Mouse (Mus musculus) testis, postnatal 10 days (tissue): ENCODE data around the gene Amph.

ENCODE experiments used
- DNase-seq: peaks from one replicate; pipeline ENCODE4 v3.0.0; 2021; ENCODE audit warnings: low spot score

Amph gene

GRCm38 (mm10) chr13:19143766-19144165, 195.8 kb downstream of the Amph start:
- DNase-seq: no peak

DNA sequence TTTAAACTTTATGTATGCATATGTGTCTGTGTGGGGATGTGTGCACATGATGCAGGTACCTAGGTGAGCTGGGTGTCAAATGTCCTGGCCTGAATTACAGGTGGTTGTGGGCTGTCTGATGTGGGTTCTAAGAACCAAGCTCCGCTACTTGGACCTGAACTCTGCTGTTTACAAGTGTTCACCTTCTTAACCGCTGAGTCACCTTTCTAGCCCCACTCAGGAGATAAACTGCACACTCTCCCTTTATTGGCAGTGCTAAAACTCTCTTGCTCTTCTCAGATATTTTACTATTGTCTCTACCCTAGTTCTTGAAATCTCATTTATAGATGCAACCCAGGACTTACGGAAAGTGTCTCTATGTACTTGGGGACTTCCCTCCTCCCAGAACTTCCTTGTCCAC, 199.5 kb downstream of the Amph start:
- DNase-seq: no peak

DNA sequence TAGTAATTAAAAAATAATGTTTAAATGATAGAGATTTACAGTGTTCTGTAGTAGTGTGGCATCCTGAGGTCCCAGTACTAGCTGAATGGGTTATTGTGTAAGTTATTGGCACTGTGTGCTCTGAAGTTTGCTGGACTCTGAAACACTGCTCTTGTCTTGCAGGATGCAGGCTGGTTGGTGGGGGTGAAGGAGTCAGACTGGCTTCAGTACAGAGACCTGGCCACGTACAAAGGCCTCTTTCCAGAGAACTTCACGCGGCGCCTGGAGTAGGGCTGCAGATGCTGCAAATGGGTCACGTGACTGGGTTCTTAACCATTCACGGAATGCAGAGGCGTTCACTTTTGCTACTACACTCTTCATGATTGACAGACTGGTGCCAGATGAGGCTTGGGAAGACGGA, 201.6 kb downstream of the Amph start:
- no peak for DNase-seq

DNA sequence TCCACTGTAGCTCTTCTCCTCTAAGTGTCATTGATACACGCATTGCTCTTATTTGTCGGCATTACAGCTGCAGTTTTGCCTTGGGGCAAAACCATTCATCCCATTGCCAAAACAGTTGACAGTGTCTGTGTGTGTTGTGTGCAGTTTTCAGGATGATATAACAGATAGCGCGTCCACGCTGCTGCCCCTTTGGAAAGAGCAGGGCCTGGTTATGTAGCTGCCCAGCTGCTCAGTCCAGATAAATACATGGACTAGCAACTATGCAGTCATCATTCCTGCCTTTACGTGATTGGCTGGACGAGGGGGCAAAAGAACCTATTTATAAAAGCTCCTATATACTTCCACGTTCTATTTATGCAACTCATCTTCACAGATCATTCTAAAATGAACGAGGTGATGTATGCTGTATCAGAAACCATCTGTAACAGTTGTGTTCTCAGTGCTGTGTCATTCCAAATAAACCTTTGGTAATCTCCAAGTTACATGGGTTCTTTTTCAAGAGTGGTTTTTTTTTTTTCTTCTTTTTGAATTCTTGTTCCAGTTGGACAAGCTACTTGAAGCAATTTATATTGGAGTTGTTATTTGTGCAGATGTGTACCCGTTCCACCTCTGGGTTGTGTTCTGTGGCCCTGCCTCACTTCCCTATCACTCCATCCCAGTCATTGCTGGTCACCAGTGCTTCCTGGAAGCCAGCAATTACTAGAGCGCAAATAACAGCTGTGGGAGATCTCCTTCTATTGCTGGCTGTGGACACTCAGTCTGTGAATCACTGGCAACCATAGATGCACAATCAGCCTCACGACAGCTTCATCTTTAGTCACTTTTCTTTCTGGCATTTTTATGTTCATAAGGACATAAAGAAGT, 202.7 kb downstream of the Amph start:
- no peak for DNase-seq

GRCm38 (mm10) chr13:19152126-19152525, 204.1 kb downstream of the Amph start:
- no peak for DNase-seq

DNA sequence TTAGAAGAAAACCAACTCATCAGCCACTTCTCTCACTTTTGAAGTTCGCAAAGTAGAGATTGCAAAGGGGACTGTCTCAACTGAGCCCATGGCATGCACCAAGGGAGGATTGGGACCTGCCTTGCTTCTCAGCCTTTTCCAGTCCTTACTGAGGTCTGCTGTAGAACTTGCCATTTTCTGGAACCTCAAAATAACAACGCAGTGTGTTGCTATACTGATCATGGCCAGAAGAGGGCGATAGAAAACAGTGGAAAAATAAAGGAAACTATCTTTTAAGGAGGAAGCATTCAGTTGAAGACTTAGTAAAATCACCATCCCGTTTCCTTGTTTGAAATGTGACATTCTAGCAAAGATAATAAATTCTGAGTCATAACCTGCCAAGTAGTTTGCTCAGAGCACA, 210.5 kb downstream of the Amph start:
- DNase-seq: peak; percentile 62

GRCm38 (mm10) chr13:19160616-19161015, 212.6 kb downstream of the Amph start:
- no peak for DNase-seq

- no peak for DNase-seq
Measured at GRCm38 (mm10) chr13:19161111-19161510, 213.1 kb downstream of the Amph start.

- DNase-seq: no peak
Measured at GRCm38 (mm10) chr13:19162120-19162519, 214.1 kb downstream of the Amph start.

DNA sequence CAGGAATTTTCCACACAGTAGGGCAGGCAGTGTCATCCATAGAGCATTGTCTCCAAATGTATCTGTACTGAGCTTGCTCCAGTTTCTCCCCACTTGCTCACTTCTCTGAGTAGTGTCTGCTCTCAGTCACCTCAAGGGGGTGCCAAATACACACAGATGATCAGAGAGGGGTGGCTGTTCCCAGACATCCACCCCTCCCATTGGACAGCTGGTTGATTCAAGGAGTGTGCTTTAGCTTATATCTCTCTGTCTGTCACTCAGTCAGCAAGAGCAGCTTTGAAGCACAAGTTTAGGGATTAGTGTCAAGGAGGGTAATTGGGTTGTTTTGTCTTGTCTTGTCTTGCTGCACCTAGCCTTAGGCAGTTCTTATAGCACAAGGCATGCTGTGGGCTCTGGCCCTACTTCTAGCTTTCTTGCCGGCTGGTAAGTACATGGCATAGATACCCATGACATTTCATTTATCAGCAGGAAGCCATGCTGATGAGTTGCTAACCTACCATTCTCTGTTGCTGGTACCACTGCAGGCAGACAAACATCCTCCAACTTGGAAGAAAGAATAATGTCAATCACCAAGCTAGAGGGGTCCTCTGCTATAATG, 229.8 kb downstream of the Amph start:
- DNase-seq: no peak

DNA sequence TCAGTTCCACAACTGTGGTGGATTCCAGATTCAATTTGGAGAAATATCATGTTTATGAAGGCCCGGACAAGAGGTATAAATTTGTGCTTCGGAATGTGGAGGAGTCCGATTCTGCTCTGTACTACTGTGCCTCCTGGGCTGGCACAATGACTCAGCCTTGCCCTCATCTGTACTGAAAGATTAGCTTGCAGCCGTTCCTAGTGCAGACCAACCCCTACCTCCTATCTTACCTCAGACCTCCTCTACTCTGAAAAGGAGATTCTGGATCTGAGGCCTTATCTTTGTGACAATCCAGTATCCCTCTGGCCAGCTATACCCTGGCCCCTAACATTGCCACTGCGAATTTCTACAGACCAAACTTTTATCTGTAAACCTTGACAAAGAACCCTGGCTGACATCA, 230.3 kb downstream of the Amph start:
- no peak for DNase-seq

- no peak for DNase-seq
Measured at GRCm38 (mm10) chr13:19182259-19182658, 234.3 kb downstream of the Amph start.

- no peak for DNase-seq
Measured at GRCm38 (mm10) chr13:19190052-19190451, 242.0 kb downstream of the Amph start.

DNA sequence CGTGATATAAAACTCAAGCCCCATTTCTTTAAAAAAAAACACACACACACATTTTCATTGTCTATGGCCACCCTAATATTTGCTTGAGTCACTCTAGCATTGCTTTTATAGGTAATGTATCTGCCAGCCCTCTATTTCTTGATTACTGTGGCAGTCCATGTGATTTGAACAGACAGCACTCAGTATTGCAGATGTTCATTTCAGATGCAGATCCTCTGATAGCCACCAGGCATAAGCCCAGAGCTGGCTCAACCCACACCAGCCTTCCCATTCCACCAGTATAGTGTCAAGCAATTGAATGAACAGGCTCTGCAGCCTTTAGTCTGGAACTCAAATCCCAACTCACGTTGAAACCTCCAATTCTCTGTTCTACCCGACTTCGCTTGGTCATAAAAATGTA, 246.8 kb downstream of the Amph start:
- no peak for DNase-seq

GRCm38 (mm10) chr13:19195456-19195855, 247.5 kb downstream of the Amph start:
- DNase-seq: no peak
